Mouse (Mus musculus) testis, adult 2 months (tissue): ENCODE measurements around the gene Fam174b. TPM values are rescaled to one million over a fixed set of nuclear protein-coding genes. Genes with fewer than 3 reads are reported as not detected.

Experiments
- H3K27ac ChIP-seq: fragments of 200-500 bp; 2 replicates; pipeline ENCODE4 v1.5.1; 2012; ENCODE audit warnings: low read depth, low read length; ENCODE audit not compliant: control insufficient read depth, insufficient read depth
- H3K27me3 ChIP-seq: fragments of 200-500 bp; 2 replicates; pipeline ENCODE4 v1.6.1; 2012; ENCODE audit warnings: mild to moderate bottlenecking, low read length, moderate library complexity; ENCODE audit not compliant: control insufficient read depth, insufficient read depth
- H3K36me3 ChIP-seq: fragments of 200-500 bp; 2 replicates; pipeline ENCODE4 v1.6.1; 2012; ENCODE audit warnings: mild to moderate bottlenecking, low read length; ENCODE audit not compliant: control insufficient read depth, insufficient read depth
- H3K4me1 ChIP-seq: fragments of 200-500 bp; 2 replicates; pipeline ENCODE4 v1.6.1; 2012; ENCODE audit warnings: low read length; ENCODE audit not compliant: control insufficient read depth, insufficient read depth
- H3K4me3 ChIP-seq: fragments of 200-500 bp; 2 replicates; pipeline ENCODE4 v1.5.1; 2012; ENCODE audit warnings: low read depth, mild to moderate bottlenecking, low read length, moderate library complexity, mixed read lengths; ENCODE audit not compliant: control insufficient read depth
- CTCF ChIP-seq: fragments of 200-500 bp; IDR thresholded peaks from 2 replicates; pipeline ENCODE4 v1.5.1; 2012; ENCODE audit warnings: low read depth, mild to moderate bottlenecking, inconsistent platforms, low read length, moderate library complexity; ENCODE audit not compliant: control insufficient read depth, insufficient read depth, insufficient replicate concordance
- POLR2A ChIP-seq: fragments of 200-500 bp; IDR thresholded peaks from 2 replicates; pipeline ENCODE4 v1.6.1; 2012; ENCODE audit warnings: low read depth, mild to moderate bottlenecking, inconsistent platforms, low read length, moderate library complexity; ENCODE audit not compliant: control insufficient read depth
- polyA plus RNA-seq: library from polyadenylated mRNA; depleted of rRNA; stranded (reverse); fragments of >200 nt; gene quantifications from 2 replicates; pipeline ENCODE4 v1.2.3, GENCODE M21; 2012; rRNA removed

Fam174b gene
- polyA plus RNA-seq, 1 experiment = 0.12 TPM

DNA sequence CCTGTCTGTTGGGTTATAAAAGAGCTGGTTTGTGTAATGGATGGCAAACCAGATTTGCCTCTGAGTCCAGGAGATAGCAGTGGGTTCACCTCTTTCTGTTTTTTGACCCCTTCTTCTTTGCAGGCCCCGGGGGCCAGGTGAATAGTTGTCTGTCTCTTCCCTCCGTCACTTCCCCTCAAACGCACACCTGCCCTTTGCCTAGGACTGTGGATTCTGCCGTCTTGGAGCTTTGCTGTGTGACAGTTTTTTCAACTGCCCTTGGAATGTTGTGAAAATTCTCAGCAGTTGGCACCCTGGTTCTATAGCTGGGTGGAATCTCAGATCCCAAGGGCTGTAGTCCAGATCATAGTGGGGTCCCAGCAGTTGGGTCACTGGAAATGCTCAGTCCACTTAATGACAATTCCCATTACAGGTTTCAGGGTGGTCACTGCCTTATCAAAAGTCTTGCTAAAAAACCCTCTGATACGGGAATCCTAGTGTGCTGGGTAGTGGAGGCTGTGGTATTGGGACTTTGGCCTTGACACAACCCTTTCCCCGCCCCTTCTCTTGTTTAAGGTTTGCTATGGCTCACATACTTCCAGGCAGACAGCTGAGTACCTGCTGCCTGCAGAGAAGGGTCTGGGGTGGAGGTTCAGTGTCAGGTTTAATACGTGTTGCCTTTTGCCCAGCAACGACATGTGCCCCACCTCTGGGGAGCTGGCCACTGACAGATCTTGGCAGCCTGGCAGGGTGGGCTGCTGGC, 76.3 kb downstream of the Fam174b start:
- Histone ChIP-seq H3K27ac (peak overlapping the region; percentile 99), H3K27me3 (no peaks in the 10 kb centered on the region), H3K4me3 (peak overlapping the region; percentile 85), H3K36me3 (no peaks in the 10 kb centered on the region), H3K4me1 (peaks cover 15% of the 10 kb centered on the region)
- TF ChIP-seq POLR2A = peak; percentile 55; the same call in 1 of the 2 replicates
- no peak for TF ChIP-seq CTCF

DNA sequence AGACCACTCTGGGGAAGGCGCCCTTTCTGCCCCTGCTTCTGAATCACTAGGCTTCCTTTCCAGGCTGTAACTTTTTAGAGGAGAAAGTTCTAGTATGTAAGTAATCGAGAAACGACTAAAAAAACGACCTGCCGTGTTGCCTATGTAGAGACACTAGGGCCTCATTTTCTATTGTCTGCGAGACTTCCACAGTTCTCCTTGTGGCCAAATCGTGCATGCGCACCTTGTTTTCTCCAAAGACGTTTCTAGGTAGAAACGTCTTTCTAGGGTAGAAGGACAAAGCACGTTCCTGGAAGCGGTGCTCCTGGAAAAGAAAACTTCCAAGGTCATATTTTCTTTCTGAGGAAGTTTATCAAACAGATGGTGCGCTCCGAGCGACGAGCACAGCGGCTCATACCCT, 79.3 kb downstream of the Fam174b start:
- H3K4me3 ChIP-seq = peak overlapping the region; percentile 69
- no peaks in the 10 kb centered on the region for H3K27me3 ChIP-seq
- H3K4me1 ChIP-seq = peaks cover 14% of the 10 kb centered on the region
- no peaks in the 10 kb centered on the region for H3K36me3 ChIP-seq
- TF ChIP-seq CTCF (no peak), POLR2A (no peak)
- peak overlapping the region; percentile 68 for H3K27ac ChIP-seq

Other genes with a start within 250 kb of the Fam174b start
- gene Chd2, start 198.5 kb upstream of the Fam174b start, polyA plus RNA-seq = 17.7 and 20.6 TPM in 2 replicates